9 mouse cellular contexts compared by ENCODE assay signal in genomic region chr7:113131945-113132538, GRCm38 (mm10).
DNase-seq lines count a peak whose midpoint lies in the region; ATAC-seq lines count a peak whose summit lies in the region.
"Had no signal": no experiment of that assay in that cellular context is flagged by ENCODE, and none has a peak within 500 bp of the region (broad histone marks: within the 10 kb centered on the region; RNA-seq: fewer than 3 reads in every experiment).

No protein-coding gene starts in this region.

- no peak overlapping the region for H3K9ac ChIP-seq in neural tube, embryonic 15.5 days (replicated peaks)
- no peak overlapping the region for H3K9ac ChIP-seq in limb, embryonic 11.5 days (ENCODE audit: low read length)
- H3K9ac ChIP-seq in neural tube, embryonic 11.5 days (ENCODE audit: low read length), result no peak overlapping the region
- H3K9ac ChIP-seq: stomach, embryonic 15.5 days had no signal

- no peak for ATAC-seq in neural tube, embryonic 15.5 days (ENCODE audit: low FRiP score)
- no peak for ATAC-seq in limb, embryonic 11.5 days (ENCODE audit: insufficient number of reproducible peaks, low FRiP score, low TSS enrichment, low read depth)
- no peak for ATAC-seq in neural tube, embryonic 11.5 days (ENCODE audit: insufficient read depth, low FRiP score, low TSS enrichment)

- no peaks in the 10 kb centered on the region for H3K27me3 ChIP-seq in neural tube, embryonic 15.5 days (replicated peaks)
- H3K27me3 ChIP-seq in limb, embryonic 11.5 days (ENCODE audit: control insufficient read depth, insufficient read depth, low read length), result no peaks in the 10 kb centered on the region
- no peaks in the 10 kb centered on the region for H3K27me3 ChIP-seq in neural tube, embryonic 11.5 days (ENCODE audit: control insufficient read depth, insufficient read depth, low read length)
- H3K27me3 ChIP-seq: stomach, embryonic 15.5 days had no signal

- no peak overlapping the region for H3K4me2 ChIP-seq in neural tube, embryonic 15.5 days
- H3K4me2 ChIP-seq in limb, embryonic 11.5 days (ENCODE audit: low read depth, severe bottlenecking), result no peak overlapping the region
- H3K4me2 ChIP-seq in neural tube, embryonic 11.5 days (ENCODE audit: low read depth), result no peak overlapping the region
- H3K4me2 ChIP-seq: stomach, embryonic 15.5 days had no signal

- 3% methylated on average over 6 of the region's 6 CpGs for WGBS in neural tube, embryonic 15.5 days
- WGBS in limb, embryonic 11.5 days, result 3% methylated on average over 6 of the region's 6 CpGs
- WGBS in neural tube, embryonic 11.5 days, result 7% methylated on average over 6 of the region's 6 CpGs

- H3K27ac ChIP-seq in neural tube, embryonic 15.5 days (replicated peaks), result no peak overlapping the region
- H3K27ac ChIP-seq in limb, embryonic 11.5 days (replicated peaks; ENCODE audit: low read depth, low read length), result no peak overlapping the region
- no peak overlapping the region for H3K27ac ChIP-seq in neural tube, embryonic 11.5 days (ENCODE audit: low read depth, low read length)
- H3K27ac ChIP-seq: stomach, embryonic 15.5 days had no signal

- H3K36me3 ChIP-seq in neural tube, embryonic 15.5 days, result no peaks in the 10 kb centered on the region
- H3K36me3 ChIP-seq in limb, embryonic 11.5 days (ENCODE audit: control insufficient read depth, insufficient read depth, low read length), result no peaks in the 10 kb centered on the region
- no peaks in the 10 kb centered on the region for H3K36me3 ChIP-seq in neural tube, embryonic 11.5 days (ENCODE audit: control insufficient read depth, insufficient read depth, low read length)
- H3K36me3 ChIP-seq: stomach, embryonic 15.5 days had no signal

- 0 out of 2 replicates have a peak, but pooled peaks cover 4% of the 10 kb centered on the region for H3K4me1 ChIP-seq in neural tube, embryonic 15.5 days
- no peaks in the 10 kb centered on the region for H3K4me1 ChIP-seq in limb, embryonic 11.5 days (ENCODE audit: control insufficient read depth, insufficient read depth, low read length)
- no peaks in the 10 kb centered on the region for H3K4me1 ChIP-seq in neural tube, embryonic 11.5 days (ENCODE audit: control insufficient read depth, insufficient read depth, low read length)
- H3K4me1 ChIP-seq: stomach, embryonic 15.5 days had no signal

- no peak overlapping the region for H3K4me3 ChIP-seq in neural tube, embryonic 15.5 days (replicated peaks)
- H3K4me3 ChIP-seq in limb, embryonic 11.5 days (ENCODE audit: low read depth, low read length), result no peak overlapping the region
- H3K4me3 ChIP-seq in neural tube, embryonic 11.5 days (ENCODE audit: low read depth, low read length), result no peak overlapping the region
- H3K4me3 ChIP-seq: stomach, embryonic 15.5 days had no signal

- H3K9me3 ChIP-seq in neural tube, embryonic 15.5 days (replicated peaks), result no peaks in the 10 kb centered on the region
- no peaks in the 10 kb centered on the region for H3K9me3 ChIP-seq in limb, embryonic 11.5 days (ENCODE audit: control insufficient read depth, low read length)
- no peaks in the 10 kb centered on the region for H3K9me3 ChIP-seq in neural tube, embryonic 11.5 days (ENCODE audit: control insufficient read depth, low read length)
- H3K9me3 ChIP-seq: stomach, embryonic 15.5 days had no signal

- DNase-seq in neural tube, embryonic 10.5 days (ENCODE audit: extremely low spot score, low spot score), result peak; percentile 76
- peak; percentile 9 for DNase-seq in c-Kit-positive CD71-positive TER-119-positive erythroid progenitor cells, embryonic 14.5 days (ENCODE audit: low spot score)
- DNase-seq in forelimb bud, embryonic 11.5 days (ENCODE audit: low read depth, low spot score), result peak; percentile 77
- peak; percentile 60 to 87 for DNase-seq in kidney, adult 8-10 months
- peak; percentile 86 for DNase-seq in limb, embryonic 11.5 days (ENCODE audit: low spot score)
- DNase-seq in neural tube, embryonic 11.5 days (ENCODE audit: low spot score), result peak; percentile 77
- DNase-seq in thymus, postnatal 36 days, result peak; percentile 30 to 40

Comparison
In these comparisons a context has a peak if more than half of its experiments do, and no peak if none do; other contexts are left out.
1. DNase-seq: peak in every context shown above with its lines; median percentile 86 in limb, embryonic 11.5 days; 77 in forelimb bud, embryonic 11.5 days; 77 in neural tube, embryonic 11.5 days; 76 in neural tube, embryonic 10.5 days; 74 in kidney, adult 8-10 months; 35 in thymus, postnatal 36 days; 9 in c-Kit-positive CD71-positive TER-119-positive erythroid progenitor cells, embryonic 14.5 days.